Mouse (Mus musculus): ENCODE measurements at regions not wholly inside any gene's neighbourhood (a gene's known extent, or its start where the extent isn't known, plus 50 kb on each side); places are given as distances from the start of the nearest gene placed in this dataset.
A peak's percentile ranks its signal among the peaks of the same experiment; 100 is the strongest.

DNA sequence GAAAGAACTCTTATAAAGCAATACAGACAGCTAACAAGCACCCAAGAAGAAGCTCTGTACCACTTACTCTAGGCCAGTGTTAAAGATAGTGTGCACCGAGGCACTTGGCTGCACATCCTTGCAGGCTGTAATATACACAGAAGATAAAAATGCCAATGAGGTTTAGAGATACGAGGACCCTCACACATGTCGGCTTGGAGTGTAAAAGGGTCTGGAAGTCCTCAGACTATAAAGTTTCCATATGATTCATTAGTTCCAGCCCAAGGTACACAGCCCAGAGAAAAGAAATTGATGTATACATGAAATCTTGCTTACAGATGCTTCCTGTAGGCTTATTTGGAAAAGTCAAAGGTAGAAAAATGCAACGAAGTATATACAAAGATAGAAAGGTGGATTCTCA is 800.3 kb upstream of the Lrrc6 start:
- Histone ChIP-seq H3K79me2 (ENCODE audit: control insufficient read depth, insufficient read depth) (no peaks in the 10 kb centered on the region), H3K4me3 (ENCODE audit: insufficient read depth, poor library complexity, severe bottlenecking) (no peak overlapping the region), H3K27me3 (ENCODE audit: control insufficient read depth, insufficient read depth, insufficient read length) (no peaks in the 10 kb centered on the region), H3ac (ENCODE audit: control insufficient read depth, insufficient read length, low read depth) (no peak overlapping the region), H3K36me3 (ENCODE audit: control insufficient read depth, insufficient read depth) (no peaks in the 10 kb centered on the region), H3K79me3 (ENCODE audit: low read depth) (no peaks in the 10 kb centered on the region)
- TF ChIP-seq MYOD1 (IDR thresholded peaks at IDR 0.05; ENCODE audit: control insufficient read depth, insufficient read length, low read depth) (no peak), CEBPB (IDR thresholded peaks at IDR 0.05; ENCODE audit: low read depth) (no peak), USF1 (IDR thresholded peaks at IDR 0.05; ENCODE audit: low read depth) (no peak), FOSL1 (IDR thresholded peaks at IDR 0.05; ENCODE audit: insufficient read depth, low read length, poor library complexity, severe bottlenecking) (no peak), MYOG (IDR thresholded peaks at IDR 0.05; ENCODE audit: control insufficient read depth, extremely low read depth, insufficient read length) (no peak), CTCF (IDR thresholded peaks at IDR 0.05; ENCODE audit: control insufficient read depth, insufficient read depth, insufficient read length) (no peak), MAX (IDR thresholded peaks at IDR 0.05) (no peak)

DNA sequence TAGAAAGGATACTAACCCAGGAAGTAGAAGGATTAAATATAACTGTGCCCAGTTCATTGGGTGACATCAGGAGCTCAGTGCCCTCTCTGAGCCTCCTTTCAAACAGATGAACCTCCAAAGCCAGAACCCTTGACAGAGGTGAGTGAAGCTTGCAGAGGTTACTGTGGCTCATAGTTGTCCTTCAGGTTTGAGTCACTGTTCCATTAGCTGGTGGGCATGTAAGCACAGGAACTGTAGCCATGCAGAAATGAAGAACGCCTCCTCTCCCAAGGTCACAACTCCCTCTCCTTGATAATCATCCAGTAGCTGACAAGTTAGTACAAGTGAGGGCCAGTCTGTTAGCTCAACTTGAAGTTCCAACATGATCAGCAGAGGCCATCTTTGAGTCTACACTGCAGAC is 794.1 kb upstream of the Lrrc6 start:
- TF ChIP-seq MYOG (IDR thresholded peaks at IDR 0.05; ENCODE audit: control insufficient read depth, extremely low read depth, insufficient read length) (no peak), MYOD1 (IDR thresholded peaks at IDR 0.05; ENCODE audit: control insufficient read depth, insufficient read length, low read depth) (no peak), CTCF (IDR thresholded peaks at IDR 0.05; ENCODE audit: control insufficient read depth, insufficient read depth, insufficient read length) (no peak), MAX (IDR thresholded peaks at IDR 0.05) (no peak), FOSL1 (IDR thresholded peaks at IDR 0.05; ENCODE audit: insufficient read depth, low read length, poor library complexity, severe bottlenecking) (no peak), CEBPB (IDR thresholded peaks at IDR 0.05; ENCODE audit: low read depth) (no peak), USF1 (IDR thresholded peaks at IDR 0.05; ENCODE audit: low read depth) (no peak)
- Histone ChIP-seq H3K27me3 (ENCODE audit: control insufficient read depth, insufficient read depth, insufficient read length) (no peaks in the 10 kb centered on the region), H3K79me3 (ENCODE audit: low read depth) (no peaks in the 10 kb centered on the region), H3K4me3 (ENCODE audit: insufficient read depth, poor library complexity, severe bottlenecking) (no peak overlapping the region), H3K79me2 (ENCODE audit: control insufficient read depth, insufficient read depth) (no peaks in the 10 kb centered on the region), H3K36me3 (ENCODE audit: control insufficient read depth, insufficient read depth) (no peaks in the 10 kb centered on the region), H3ac (ENCODE audit: control insufficient read depth, insufficient read length, low read depth) (no peak overlapping the region)

DNA sequence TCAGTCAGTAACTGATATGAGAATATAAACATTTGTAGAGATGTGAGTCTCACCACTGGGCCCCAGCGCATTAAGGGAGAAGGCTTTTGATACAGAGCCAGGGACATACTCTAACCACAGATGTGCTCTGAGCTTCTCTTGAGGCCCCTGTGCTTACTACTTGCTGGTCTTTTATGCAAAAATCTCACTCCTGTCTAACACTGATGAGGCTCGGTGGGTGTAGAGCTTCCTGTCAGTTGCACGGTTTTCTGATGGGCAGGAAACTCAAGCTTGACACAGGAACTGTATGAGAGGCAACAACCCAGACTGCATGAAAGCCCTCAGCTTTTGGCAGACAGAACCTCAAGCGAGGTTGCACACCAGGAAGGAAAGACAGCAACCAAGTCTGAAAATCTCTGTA is 789.0 kb upstream of the Lrrc6 start:
- no peak overlapping the region for H3K4me3 ChIP-seq (ENCODE audit: insufficient read depth, poor library complexity, severe bottlenecking)
- no peaks in the 10 kb centered on the region for H3K36me3 ChIP-seq (ENCODE audit: control insufficient read depth, insufficient read depth)
- TF ChIP-seq CEBPB (IDR thresholded peaks at IDR 0.05; ENCODE audit: low read depth) (no peak), MAX (IDR thresholded peaks at IDR 0.05) (no peak), CTCF (IDR thresholded peaks at IDR 0.05; ENCODE audit: control insufficient read depth, insufficient read depth, insufficient read length) (no peak), FOSL1 (IDR thresholded peaks at IDR 0.05; ENCODE audit: insufficient read depth, low read length, poor library complexity, severe bottlenecking) (no peak), USF1 (IDR thresholded peaks at IDR 0.05; ENCODE audit: low read depth) (no peak), MYOG (IDR thresholded peaks at IDR 0.05; ENCODE audit: control insufficient read depth, extremely low read depth, insufficient read length) (no peak), MYOD1 (IDR thresholded peaks at IDR 0.05; ENCODE audit: control insufficient read depth, insufficient read length, low read depth) (no peak)
- no peaks in the 10 kb centered on the region for H3K79me3 ChIP-seq (ENCODE audit: low read depth)
- no peaks in the 10 kb centered on the region for H3K79me2 ChIP-seq (ENCODE audit: control insufficient read depth, insufficient read depth)
- no peak overlapping the region for H3ac ChIP-seq (ENCODE audit: control insufficient read depth, insufficient read length, low read depth)
- H3K27me3 ChIP-seq (ENCODE audit: control insufficient read depth, insufficient read depth, insufficient read length): no peaks in the 10 kb centered on the region

DNA sequence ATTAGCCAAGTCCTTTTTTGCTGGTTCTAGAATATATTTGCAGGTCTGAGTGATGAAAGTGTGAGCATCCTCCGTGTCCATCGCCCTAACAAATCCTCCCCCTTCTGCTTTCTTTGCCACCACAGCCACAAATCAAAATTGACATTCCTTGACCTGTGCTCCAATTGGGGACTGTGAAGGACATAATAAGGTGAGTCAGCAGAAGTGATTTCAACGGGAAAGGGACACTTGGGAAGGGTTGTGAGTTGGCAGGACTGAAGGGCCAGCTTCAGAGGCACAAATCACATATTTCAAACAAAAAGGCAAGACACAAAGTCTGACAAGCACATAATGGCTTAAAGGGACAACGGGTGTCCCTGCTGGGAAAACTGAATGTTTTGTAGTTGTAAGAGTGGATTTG is 784.2 kb upstream of the Lrrc6 start:
- Histone ChIP-seq H3K79me2 (ENCODE audit: control insufficient read depth, insufficient read depth) (no peaks in the 10 kb centered on the region), H3K79me3 (ENCODE audit: low read depth) (no peaks in the 10 kb centered on the region), H3K4me3 (ENCODE audit: insufficient read depth, poor library complexity, severe bottlenecking) (no peak overlapping the region), H3K36me3 (ENCODE audit: control insufficient read depth, insufficient read depth) (no peaks in the 10 kb centered on the region), H3ac (ENCODE audit: control insufficient read depth, insufficient read length, low read depth) (no peak overlapping the region), H3K27me3 (ENCODE audit: control insufficient read depth, insufficient read depth, insufficient read length) (no peaks in the 10 kb centered on the region)
- TF ChIP-seq CEBPB (IDR thresholded peaks at IDR 0.05; ENCODE audit: low read depth): no peak
- TF ChIP-seq MYOG (IDR thresholded peaks at IDR 0.05; ENCODE audit: control insufficient read depth, extremely low read depth, insufficient read length): no peak
- no peak for TF ChIP-seq CTCF (IDR thresholded peaks at IDR 0.05; ENCODE audit: control insufficient read depth, insufficient read depth, insufficient read length)
- no peak for TF ChIP-seq FOSL1 (IDR thresholded peaks at IDR 0.05; ENCODE audit: insufficient read depth, low read length, poor library complexity, severe bottlenecking)
- no peak for TF ChIP-seq MYOD1 (IDR thresholded peaks at IDR 0.05; ENCODE audit: control insufficient read depth, insufficient read length, low read depth)
- TF ChIP-seq MAX (IDR thresholded peaks at IDR 0.05): no peak
- TF ChIP-seq USF1 (IDR thresholded peaks at IDR 0.05; ENCODE audit: low read depth): no peak

DNA sequence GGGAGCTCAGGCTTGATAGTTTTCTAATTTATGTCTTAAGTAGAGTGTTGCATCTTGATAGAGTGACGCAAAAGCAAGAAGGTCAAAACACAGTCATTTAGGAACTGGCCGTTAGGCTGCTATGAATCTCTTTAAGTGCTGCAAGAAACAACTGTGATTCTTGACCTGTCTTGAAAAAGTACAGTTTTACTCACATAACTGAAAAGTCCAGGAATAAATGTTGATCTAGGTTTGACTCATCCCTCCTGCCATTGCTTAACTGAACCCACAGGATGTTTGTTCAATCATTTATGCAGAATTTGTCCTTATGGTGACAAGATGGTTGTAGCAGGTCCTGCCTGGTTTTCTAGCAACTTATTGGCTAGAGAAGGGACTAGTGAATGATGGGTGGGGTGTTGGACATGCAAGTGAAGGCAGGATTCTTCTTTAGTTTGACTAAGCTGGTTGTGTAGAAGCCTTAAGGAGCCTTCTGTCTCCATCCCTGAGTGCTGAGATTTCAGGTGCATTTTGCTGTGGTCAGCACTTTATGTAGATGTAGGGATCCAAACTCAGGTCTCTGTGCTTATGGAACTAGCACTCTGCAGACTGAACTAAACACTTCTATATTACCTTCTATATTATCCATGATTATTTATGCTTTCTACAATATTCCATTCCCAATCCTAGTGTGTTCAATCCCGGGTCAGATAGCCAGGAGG is 782.7 kb upstream of the Lrrc6 start:
- Histone ChIP-seq H3K4me3 (ENCODE audit: insufficient read depth, poor library complexity, severe bottlenecking) (no peak overlapping the region), H3ac (ENCODE audit: control insufficient read depth, insufficient read length, low read depth) (no peak overlapping the region), H3K79me2 (ENCODE audit: control insufficient read depth, insufficient read depth) (no peaks in the 10 kb centered on the region), H3K36me3 (ENCODE audit: control insufficient read depth, insufficient read depth) (no peaks in the 10 kb centered on the region), H3K27me3 (ENCODE audit: control insufficient read depth, insufficient read depth, insufficient read length) (no peaks in the 10 kb centered on the region), H3K79me3 (ENCODE audit: low read depth) (no peaks in the 10 kb centered on the region)
- TF ChIP-seq CTCF (IDR thresholded peaks at IDR 0.05; ENCODE audit: control insufficient read depth, insufficient read depth, insufficient read length): no peak
- TF ChIP-seq MYOD1 (IDR thresholded peaks at IDR 0.05; ENCODE audit: control insufficient read depth, insufficient read length, low read depth): no peak
- no peak for TF ChIP-seq FOSL1 (IDR thresholded peaks at IDR 0.05; ENCODE audit: insufficient read depth, low read length, poor library complexity, severe bottlenecking)
- TF ChIP-seq MAX (IDR thresholded peaks at IDR 0.05): no peak
- TF ChIP-seq MYOG (IDR thresholded peaks at IDR 0.05; ENCODE audit: control insufficient read depth, extremely low read depth, insufficient read length): no peak
- TF ChIP-seq CEBPB (IDR thresholded peaks at IDR 0.05; ENCODE audit: low read depth): peak; percentile 69
- no peak for TF ChIP-seq USF1 (IDR thresholded peaks at IDR 0.05; ENCODE audit: low read depth)
